Comparison of ENCODE assay signal across 9 mouse cellular contexts in genomic region chr12:45467058-45467457, GRCm38 (mm10).
A peak's percentile ranks its signal among the peaks of the same experiment; 100 is the strongest.
DNase-seq lines count a peak whose midpoint lies in the region; ATAC-seq and TF ChIP-seq lines count a peak whose summit lies in the region.
"Had no signal": no experiment of that assay in that cellular context is flagged by ENCODE, and none has a peak within 500 bp of the region (broad histone marks: within the 10 kb centered on the region; RNA-seq: fewer than 3 reads in every experiment).

No protein-coding gene starts in this region.

- DNase-seq in kidney, adult 8-10 months = no peak
- peak; percentile 57 for DNase-seq in embryo, embryonic 10.5 days (ENCODE audit: low spot score)
- DNase-seq in mesoderm, embryonic 11.5 days (ENCODE audit: low read depth, low spot score) = peak; percentile 34
- peak; percentile 7 for DNase-seq in testis, postnatal 14 days (ENCODE audit: low spot score)
- DNase-seq in urinary bladder, adult 18-20 months (ENCODE audit: low spot score in 2 of 2) = no peak
- no peak for DNase-seq in heart, adult 2 months

- WGBS in kidney, embryonic 14.5 days = 43% methylated on average over 2 of the region's 2 CpGs
- 36% methylated on average over 2 of the region's 2 CpGs for WGBS in hindbrain, embryonic 15.5 days
- WGBS in heart, adult 2 months = 27% methylated on average over 2 of the region's 2 CpGs

- intact Hi-C loops in heart, adult 2 months (cut with DNase I) = no loop called here

- H3K4me3 ChIP-seq in kidney, embryonic 14.5 days (ENCODE audit: low read length) = no peak overlapping the region
- no peak overlapping the region for H3K4me3 ChIP-seq in hindbrain, embryonic 15.5 days
- no peak overlapping the region for H3K4me3 ChIP-seq in heart, adult 2 months
- H3K4me3 ChIP-seq: megakaryocyte, embryonic 14.5 days had no signal

- H3K27me3 ChIP-seq in kidney, embryonic 14.5 days (ENCODE audit: control insufficient read depth, insufficient read depth, low read length) = no peaks in the 10 kb centered on the region
- H3K27me3 ChIP-seq in hindbrain, embryonic 15.5 days = no peaks in the 10 kb centered on the region
- H3K27me3 ChIP-seq in heart, adult 2 months (ENCODE audit: control insufficient read depth, insufficient read depth, low read length) = no peaks in the 10 kb centered on the region
- H3K27me3 ChIP-seq: megakaryocyte, embryonic 14.5 days had no signal

- H3K4me1 ChIP-seq in kidney, embryonic 14.5 days (ENCODE audit: control insufficient read depth, insufficient read depth, low read length) = no peaks in the 10 kb centered on the region
- H3K4me1 ChIP-seq in hindbrain, embryonic 15.5 days (replicated peaks) = peaks cover 18% of the 10 kb centered on the region
- H3K4me1 ChIP-seq in heart, adult 2 months (ENCODE audit: control insufficient read depth, insufficient read depth, low read length) = no peaks in the 10 kb centered on the region
- H3K4me1 ChIP-seq: megakaryocyte, embryonic 14.5 days had no signal

- ATAC-seq in kidney, embryonic 14.5 days (ENCODE audit: low FRiP score, low TSS enrichment) = peak; percentile 79; the same call in 1 of the 2 replicates
- peak; percentile 82 for ATAC-seq in hindbrain, embryonic 15.5 days (ENCODE audit: low FRiP score, low read depth)

- no peaks in the 10 kb centered on the region for H3K36me3 ChIP-seq in kidney, embryonic 14.5 days (ENCODE audit: control insufficient read depth, insufficient read depth, low read length)
- no peaks in the 10 kb centered on the region for H3K36me3 ChIP-seq in hindbrain, embryonic 15.5 days
- no peaks in the 10 kb centered on the region for H3K36me3 ChIP-seq in heart, adult 2 months (ENCODE audit: control insufficient read depth, insufficient read depth, low read length)

- TF ChIP-seq EP300 in heart, adult 2 months (IDR thresholded peaks at IDR 0.05; ENCODE audit: insufficient read depth, low read depth, low read length) = no peak

- no peaks in the 10 kb centered on the region for H3K9me3 ChIP-seq in kidney, embryonic 14.5 days (ENCODE audit: control insufficient read depth, low read length)
- no peaks in the 10 kb centered on the region for H3K9me3 ChIP-seq in hindbrain, embryonic 15.5 days

- H3K4me2 ChIP-seq in kidney, embryonic 14.5 days (replicated peaks; ENCODE audit: low read depth, low read length) = no peak overlapping the region
- peak overlapping the region; percentile 24 for H3K4me2 ChIP-seq in hindbrain, embryonic 15.5 days

- H3K9ac ChIP-seq in kidney, embryonic 14.5 days (ENCODE audit: low read depth, low read length) = no peak overlapping the region
- H3K9ac ChIP-seq in hindbrain, embryonic 15.5 days = peak overlapping the region; percentile 26; the same call in 1 of the 2 replicates
- H3K9ac ChIP-seq in heart, adult 2 months (ENCODE audit: low read depth, low read length) = no peak overlapping the region

- TF ChIP-seq POLR2A in heart, adult 2 months (IDR thresholded peaks at IDR 0.05; ENCODE audit: insufficient read depth, low read depth, low read length) = no peak

- H3K27ac ChIP-seq in kidney, embryonic 14.5 days (ENCODE audit: low read depth, low read length) = no peak overlapping the region
- H3K27ac ChIP-seq in hindbrain, embryonic 15.5 days (replicated peaks) = peak overlapping the region; percentile 80
- no peak overlapping the region for H3K27ac ChIP-seq in heart, adult 2 months

- H3K79me2 ChIP-seq in heart, adult 2 months (replicated peaks; ENCODE audit: control insufficient read depth, insufficient read depth, low read length) = no peaks in the 10 kb centered on the region

- no peak for TF ChIP-seq CTCF in heart, adult 2 months (IDR thresholded peaks at IDR 0.05)

Comparison
In these comparisons a context has a peak if more than half of its experiments do, and no peak if none do; other contexts are left out.
1. DNase-seq: peak in embryo, embryonic 10.5 days (single experiment), mesoderm, embryonic 11.5 days (single experiment) and testis, postnatal 14 days (single experiment); none in kidney, adult 8-10 months (0 of 2), urinary bladder, adult 18-20 months (0 of 2) and heart, adult 2 months (0 of 2).